8 mouse cellular contexts compared by ENCODE assay signal in the genomic region with DNA sequence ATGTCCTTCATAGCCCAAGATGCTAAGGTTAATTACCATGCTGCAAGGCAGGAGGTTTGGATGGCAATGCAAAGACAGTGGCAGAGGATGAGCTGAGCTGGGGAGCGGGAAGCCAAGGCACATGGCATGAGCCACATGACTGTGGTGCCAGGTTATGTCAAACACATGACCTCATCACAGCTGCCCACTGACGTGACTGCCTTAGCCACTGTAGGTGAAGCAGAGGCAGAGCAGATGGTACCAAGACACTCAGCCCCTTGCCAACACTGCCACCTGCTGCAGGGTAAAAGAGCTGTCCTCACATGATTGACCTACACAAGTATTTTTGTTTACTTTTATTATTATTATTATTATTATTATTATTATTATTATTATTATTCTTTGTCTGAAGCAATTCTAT.
DNase-seq lines count a peak whose midpoint lies in the region; ATAC-seq and TF ChIP-seq lines count a peak whose summit lies in the region.

No protein-coding gene starts in this region.

- no peak overlapping the region for H3K4me2 ChIP-seq in forebrain, postnatal 0 days (ENCODE audit: low read depth)
- H3K4me2 ChIP-seq in forebrain, embryonic 11.5 days (ENCODE audit: low read depth, low read length, severe bottlenecking): no peak overlapping the region
- no peak overlapping the region for H3K4me2 ChIP-seq in neural tube, embryonic 13.5 days
- no peak overlapping the region for H3K4me2 ChIP-seq in neural tube, embryonic 15.5 days

- no peaks in the 10 kb centered on the region for H3K4me1 ChIP-seq in forebrain, postnatal 0 days (ENCODE audit: insufficient read depth)
- H3K4me1 ChIP-seq in forebrain, embryonic 11.5 days (replicated peaks; ENCODE audit: control insufficient read depth, insufficient read depth, low read length): no peaks in the 10 kb centered on the region
- H3K4me1 ChIP-seq in neural tube, embryonic 13.5 days (replicated peaks): peaks cover 13% of the 10 kb centered on the region
- H3K4me1 ChIP-seq in neural tube, embryonic 15.5 days: peaks cover 10% of the 10 kb centered on the region; the same call in 1 of the 2 replicates
- peaks cover 7% of the 10 kb centered on the region; the same call in 1 of the 2 replicates for H3K4me1 ChIP-seq in limb, embryonic 10.5 days

- H3K27ac ChIP-seq in forebrain, postnatal 0 days (ENCODE audit: low read depth, low read length): no peak overlapping the region
- H3K27ac ChIP-seq in forebrain, embryonic 11.5 days (ENCODE audit: low read depth, low read length): no peak overlapping the region
- H3K27ac ChIP-seq in neural tube, embryonic 13.5 days (replicated peaks): no peak overlapping the region
- H3K27ac ChIP-seq in neural tube, embryonic 15.5 days (replicated peaks): no peak overlapping the region
- no peak overlapping the region for H3K27ac ChIP-seq in limb, embryonic 10.5 days

- DNase-seq in forebrain, postnatal 0 days: peak; percentile 21
- no peak for DNase-seq in forebrain, embryonic 11.5 days (ENCODE audit: low spot score)
- DNase-seq in cerebellum, adult 9-11 months: peak; percentile 26
- DNase-seq in lung, postnatal 25 days (ENCODE audit: low spot score): peak; percentile 4
- no peak for DNase-seq in limb, embryonic 10.5 days (ENCODE audit: low spot score)

- no peaks in the 10 kb centered on the region for H3K27me3 ChIP-seq in forebrain, postnatal 0 days (ENCODE audit: insufficient read depth, low read length)
- H3K27me3 ChIP-seq in forebrain, embryonic 11.5 days (ENCODE audit: control insufficient read depth, insufficient read depth, low read length): no peaks in the 10 kb centered on the region
- no peaks in the 10 kb centered on the region for H3K27me3 ChIP-seq in neural tube, embryonic 13.5 days
- H3K27me3 ChIP-seq in neural tube, embryonic 15.5 days (replicated peaks): no peaks in the 10 kb centered on the region
- no peaks in the 10 kb centered on the region for H3K27me3 ChIP-seq in limb, embryonic 10.5 days (ENCODE audit: low read depth, poor library complexity, severe bottlenecking)

- no peaks in the 10 kb centered on the region for H3K9me3 ChIP-seq in forebrain, postnatal 0 days (ENCODE audit: low read length)
- no peaks in the 10 kb centered on the region for H3K9me3 ChIP-seq in forebrain, embryonic 11.5 days (ENCODE audit: control insufficient read depth, low read length)
- no peaks in the 10 kb centered on the region for H3K9me3 ChIP-seq in neural tube, embryonic 13.5 days
- H3K9me3 ChIP-seq in neural tube, embryonic 15.5 days (replicated peaks): no peaks in the 10 kb centered on the region
- no peaks in the 10 kb centered on the region for H3K9me3 ChIP-seq in limb, embryonic 10.5 days (replicated peaks)

- H3K36me3 ChIP-seq in forebrain, postnatal 0 days (ENCODE audit: insufficient read depth): no peaks in the 10 kb centered on the region
- H3K36me3 ChIP-seq in forebrain, embryonic 11.5 days (ENCODE audit: control insufficient read depth, insufficient read depth, low read length): no peaks in the 10 kb centered on the region
- no peaks in the 10 kb centered on the region for H3K36me3 ChIP-seq in neural tube, embryonic 13.5 days
- H3K36me3 ChIP-seq in neural tube, embryonic 15.5 days: no peaks in the 10 kb centered on the region
- no peaks in the 10 kb centered on the region for H3K36me3 ChIP-seq in limb, embryonic 10.5 days

- 62% methylated on average over 2 of the region's 2 CpGs for WGBS in forebrain, postnatal 0 days
- 79% methylated on average over 2 of the region's 2 CpGs for WGBS in forebrain, embryonic 11.5 days
- WGBS in neural tube, embryonic 13.5 days: 49% methylated on average over 2 of the region's 2 CpGs
- 48% methylated on average over 2 of the region's 2 CpGs for WGBS in neural tube, embryonic 15.5 days
- WGBS in limb, embryonic 10.5 days: 69% methylated on average over 2 of the region's 2 CpGs

- no peak for ATAC-seq in forebrain, postnatal 0 days
- ATAC-seq in forebrain, embryonic 11.5 days (replicated peaks; ENCODE audit: low FRiP score): no peak
- 0 out of 2 replicates have a peak, but pooled peaks have one; percentile 19 for ATAC-seq in neural tube, embryonic 13.5 days (ENCODE audit: low read depth)
- no peak for ATAC-seq in neural tube, embryonic 15.5 days (ENCODE audit: low FRiP score)
- ATAC-seq in hematopoietic stem cell, adult 5-6 weeks (replicated peaks in 1 of 2; ENCODE audit: insufficient read depth in 1 of 2, low FRiP score in 2 of 2, low TSS enrichment in 1 of 2, low read depth in 1 of 2, poor library complexity in 2 of 2, severe bottlenecking in 2 of 2): peak; percentile 66 to 78

- H3K9ac ChIP-seq in forebrain, postnatal 0 days: no peak overlapping the region
- H3K9ac ChIP-seq in forebrain, embryonic 11.5 days (ENCODE audit: low read length): no peak overlapping the region
- no peak overlapping the region for H3K9ac ChIP-seq in neural tube, embryonic 13.5 days
- no peak overlapping the region for H3K9ac ChIP-seq in neural tube, embryonic 15.5 days (replicated peaks)

- no peak overlapping the region for H3K4me3 ChIP-seq in forebrain, postnatal 0 days (ENCODE audit: low read depth, low read length)
- no peak overlapping the region for H3K4me3 ChIP-seq in forebrain, embryonic 11.5 days (ENCODE audit: low read depth, low read length)
- no peak overlapping the region for H3K4me3 ChIP-seq in neural tube, embryonic 13.5 days
- H3K4me3 ChIP-seq in neural tube, embryonic 15.5 days (replicated peaks): no peak overlapping the region
- H3K4me3 ChIP-seq in limb, embryonic 10.5 days: no peak overlapping the region

- peak; percentile 42 for TF ChIP-seq CTCF in forebrain, postnatal 0 days (IDR thresholded peaks at IDR 0.05; ENCODE audit: low read depth)

Comparison
In these comparisons a context has a peak if more than half of its experiments do, and no peak if none do; other contexts are left out.
1. ATAC-seq: peak in neural tube, embryonic 13.5 days (single experiment) and hematopoietic stem cell, adult 5-6 weeks (2 of 2); none in forebrain, postnatal 0 days (single experiment), forebrain, embryonic 11.5 days (single experiment) and neural tube, embryonic 15.5 days (single experiment).
2. DNase-seq: peak in forebrain, postnatal 0 days (single experiment), cerebellum, adult 9-11 months (single experiment) and lung, postnatal 25 days (single experiment); none in forebrain, embryonic 11.5 days (single experiment) and limb, embryonic 10.5 days (single experiment).